Mouse (Mus musculus): ENCODE results near the gene Ckb. TPM values are rescaled to one million over a fixed set of nuclear protein-coding genes. Genes with fewer than 3 reads are reported as not detected.

Ckb gene
- polyA plus RNA-seq, 1 experiment from 2014 or later, result 1,376 TPM

DNA sequence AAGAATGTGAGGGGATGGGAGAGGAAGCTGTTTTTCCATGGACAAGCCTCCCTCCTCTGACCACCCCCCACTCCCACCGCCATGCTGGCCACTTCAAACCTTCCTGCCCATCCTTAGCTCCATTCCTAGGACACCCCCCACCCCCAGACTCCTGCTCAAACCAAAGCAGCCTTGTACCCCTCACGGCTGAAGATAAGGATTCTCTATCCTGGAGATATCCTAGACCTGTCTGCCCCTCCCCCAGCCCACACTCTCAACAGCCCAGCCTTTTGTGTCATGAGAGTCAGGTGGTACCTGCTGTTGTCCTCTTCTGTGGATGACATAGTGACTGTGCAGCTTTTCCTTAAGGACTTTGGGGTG, 15.9 kb upstream of the Ckb start:
- Histone ChIP-seq H3K9me3 (no peaks in the 10 kb centered on the region), H3K27me3 (replicated peaks) (no peaks in the 10 kb centered on the region), H3K36me3 (replicated peaks) (no peaks in the 10 kb centered on the region), H3K4me3 (no peak overlapping the region), H3K4me2 (peak overlapping the region; percentile 1; the same call in 1 of the 2 replicates), H3K9ac (no peak overlapping the region), H3K27ac (peak overlapping the region; percentile 80), H3K4me1 (peaks cover 34% of the 10 kb centered on the region)
- no peak for ATAC-seq (replicated peaks)
- 25% methylated on average over 2 of the region's 2 CpGs for WGBS

- 0 out of 2 replicates have a peak overlapping the region, but pooled peaks have one; percentile 3 for H3K9ac ChIP-seq
- ATAC-seq (replicated peaks), result peak; percentile 69
- peak overlapping the region; percentile 1; the same call in 1 of the 2 replicates for H3K4me2 ChIP-seq
- H3K27ac ChIP-seq, result peak overlapping the region; percentile 80
- no peaks in the 10 kb centered on the region for H3K9me3 ChIP-seq
- peaks cover 29% of the 10 kb centered on the region for H3K4me1 ChIP-seq
- no peaks in the 10 kb centered on the region for H3K27me3 ChIP-seq (replicated peaks)
- H3K36me3 ChIP-seq (replicated peaks), result no peaks in the 10 kb centered on the region
- no peak overlapping the region for H3K4me3 ChIP-seq
- WGBS, result 12% methylated on average over 14 of the region's 14 CpGs
Measured at GRCm38 (mm10) chr12:111687350-111688068, 15.4 kb upstream of the Ckb start.

DNA sequence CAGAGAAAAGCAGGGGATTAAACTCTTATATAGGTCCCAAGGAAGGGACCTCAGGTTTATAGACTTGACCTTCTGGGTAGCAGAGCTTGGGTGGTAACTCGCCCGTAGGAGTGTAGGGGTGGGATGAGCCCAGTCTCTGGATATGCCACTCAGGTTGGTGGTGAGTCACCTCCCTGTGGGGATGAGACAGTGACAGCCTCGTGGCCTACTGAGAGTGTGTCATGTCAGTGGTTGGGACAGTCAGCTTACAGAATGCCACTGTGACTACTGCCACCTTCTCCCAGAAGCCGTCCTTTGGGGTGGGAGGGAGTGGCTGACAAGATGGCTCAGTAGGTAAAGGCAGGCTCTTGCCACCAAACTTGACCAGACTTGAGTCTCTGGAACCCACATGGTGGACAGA, 14.3 kb upstream of the Ckb start:
- Histone ChIP-seq H3K4me1 (peaks cover 27% of the 10 kb centered on the region), H3K9me3 (no peaks in the 10 kb centered on the region), H3K4me3 (no peak overlapping the region), H3K36me3 (replicated peaks) (no peaks in the 10 kb centered on the region), H3K27ac (peak overlapping the region; percentile 80; the same call in 1 of the 2 replicates), H3K4me2 (no peak overlapping the region), H3K9ac (no peak overlapping the region), H3K27me3 (replicated peaks) (no peaks in the 10 kb centered on the region)
- ATAC-seq (replicated peaks), result no peak
- 87% methylated on average over 4 of the region's 4 CpGs for WGBS

GRCm38 (mm10) chr12:111682806-111683205, 10.7 kb upstream of the Ckb start:
- ATAC-seq (replicated peaks), result no peak
- 71% methylated on average over 5 of the region's 5 CpGs for WGBS
- H3K9me3 ChIP-seq, result no peaks in the 10 kb centered on the region

DNA sequence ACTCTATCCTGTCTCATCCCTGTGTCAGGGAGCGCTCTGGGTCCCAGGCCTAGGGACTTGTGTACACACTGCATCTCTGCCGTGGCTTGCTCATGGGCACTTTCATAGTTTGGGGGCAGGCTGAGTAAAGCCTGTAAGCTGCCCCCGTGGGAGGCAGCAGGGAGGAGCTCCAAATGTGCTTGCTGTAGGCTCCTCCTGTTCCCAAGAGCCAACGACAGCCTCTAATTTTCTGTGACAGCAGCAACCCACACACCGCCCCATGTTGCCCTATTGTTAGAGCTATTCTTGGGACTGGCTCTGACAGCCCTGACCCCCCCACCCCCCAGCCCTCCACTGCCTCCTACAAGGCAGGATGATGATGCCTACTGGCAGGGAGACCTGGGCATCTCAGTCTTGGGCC, 9.9 kb upstream of the Ckb start:
- Histone ChIP-seq H3K4me3 (no peak overlapping the region), H3K27me3 (replicated peaks) (no peaks in the 10 kb centered on the region), H3K4me1 (peaks cover 26% of the 10 kb centered on the region), H3K4me2 (no peak overlapping the region), H3K9me3 (no peaks in the 10 kb centered on the region), H3K36me3 (replicated peaks) (no peaks in the 10 kb centered on the region), H3K9ac (no peak overlapping the region), H3K27ac (no peak overlapping the region)
- ATAC-seq (replicated peaks), result no peak
- WGBS, result 86% methylated on average over 5 of the region's 5 CpGs

More at GRCm38 (mm10) chr12:111682806-111683205, 10.7 kb upstream of the Ckb start:
- Histone ChIP-seq H3K36me3 (replicated peaks) (no peaks in the 10 kb centered on the region), H3K4me1 (peaks cover 27% of the 10 kb centered on the region), H3K27me3 (replicated peaks) (no peaks in the 10 kb centered on the region), H3K27ac (no peak overlapping the region), H3K4me3 (no peak overlapping the region), H3K4me2 (no peak overlapping the region), H3K9ac (no peak overlapping the region)

DNA sequence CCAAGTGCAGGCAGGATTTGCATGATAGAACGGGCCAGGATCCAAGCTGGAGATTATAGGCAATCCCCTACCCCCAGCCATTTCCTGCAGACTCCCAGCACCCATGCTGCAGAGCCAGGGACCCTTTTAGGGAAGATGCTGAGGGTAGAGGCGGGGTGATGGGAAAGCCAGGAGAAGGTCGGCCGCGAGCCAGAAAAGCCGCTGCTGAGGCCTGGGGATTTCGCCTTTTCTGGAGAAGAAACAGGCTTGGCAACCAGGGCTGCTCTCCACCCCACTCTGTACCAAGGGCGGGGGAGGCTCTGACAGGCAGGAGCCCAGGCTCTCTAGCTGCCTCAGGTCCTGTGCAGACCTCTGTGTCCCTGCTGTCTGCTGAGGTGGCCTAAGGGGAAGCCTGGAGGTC, 9.2 kb upstream of the Ckb start:
- Histone ChIP-seq H3K27ac (no peak overlapping the region), H3K9me3 (no peaks in the 10 kb centered on the region), H3K27me3 (replicated peaks) (no peaks in the 10 kb centered on the region), H3K4me1 (peaks cover 24% of the 10 kb centered on the region), H3K4me3 (no peak overlapping the region), H3K36me3 (replicated peaks) (no peaks in the 10 kb centered on the region), H3K4me2 (no peak overlapping the region), H3K9ac (no peak overlapping the region)
- no peak for ATAC-seq (replicated peaks)
- 75% methylated on average over 8 of the region's 8 CpGs for WGBS

- peaks cover 24% of the 10 kb centered on the region for H3K4me1 ChIP-seq
- no peak overlapping the region for H3K4me2 ChIP-seq
- H3K4me3 ChIP-seq, result no peak overlapping the region
- H3K9ac ChIP-seq, result no peak overlapping the region
- WGBS, result 93% methylated on average over 13 of the region's 13 CpGs
- ATAC-seq (replicated peaks), result no peak
- no peaks in the 10 kb centered on the region for H3K27me3 ChIP-seq (replicated peaks)
- H3K27ac ChIP-seq, result no peak overlapping the region
- no peaks in the 10 kb centered on the region for H3K9me3 ChIP-seq
- H3K36me3 ChIP-seq (replicated peaks), result no peaks in the 10 kb centered on the region
Measured at GRCm38 (mm10) chr12:111680661-111681060, 8.5 kb upstream of the Ckb start.

- Histone ChIP-seq H3K9me3 (no peaks in the 10 kb centered on the region), H3K4me2 (peak overlapping the region; percentile 89), H3K36me3 (replicated peaks) (no peaks in the 10 kb centered on the region), H3K4me3 (peak overlapping the region; percentile 91), H3K27ac (no peak overlapping the region), H3K9ac (no peak overlapping the region), H3K27me3 (replicated peaks) (no peaks in the 10 kb centered on the region), H3K4me1 (peaks cover 24% of the 10 kb centered on the region)
- no peak for ATAC-seq (replicated peaks)
- WGBS, result 67% methylated on average over 7 of the region's 7 CpGs
Measured at GRCm38 (mm10) chr12:111678997-111679396, 6.9 kb upstream of the Ckb start.

DNA sequence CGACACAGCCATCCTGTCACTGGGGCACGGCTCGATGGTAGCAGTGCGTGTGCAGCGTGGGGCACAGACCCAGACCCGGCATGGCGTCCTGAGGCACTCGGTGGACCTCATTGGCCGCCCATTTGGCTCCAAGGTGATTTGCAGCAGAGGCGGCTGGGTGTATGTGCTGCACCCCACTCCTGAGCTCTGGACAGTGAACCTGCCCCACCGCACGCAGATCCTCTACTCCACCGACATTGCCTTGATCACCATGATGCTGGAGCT, 6.5 kb upstream of the Ckb start:
- Histone ChIP-seq H3K4me3 (peak overlapping the region; percentile 91), H3K27me3 (replicated peaks) (no peaks in the 10 kb centered on the region), H3K36me3 (replicated peaks) (no peaks in the 10 kb centered on the region), H3K9me3 (no peaks in the 10 kb centered on the region), H3K9ac (peak overlapping the region; percentile 81; the same call in 1 of the 2 replicates), H3K4me2 (peak overlapping the region; percentile 89), H3K4me1 (peaks cover 24% of the 10 kb centered on the region), H3K27ac (no peak overlapping the region)
- ATAC-seq (replicated peaks), result 0 out of 2 replicates have a peak, but pooled peaks have one; percentile 19
- WGBS, result 8% methylated on average over 13 of the region's 13 CpGs

- Histone ChIP-seq H3K36me3 (replicated peaks) (no peaks in the 10 kb centered on the region), H3K9me3 (no peaks in the 10 kb centered on the region), H3K9ac (peak within 1 kb of the TSS; percentile 81), H3K27ac (peak within 1 kb of the TSS; percentile 96), H3K4me3 (peak within 1 kb of the TSS; percentile 91), H3K27me3 (replicated peaks) (no peaks in the 10 kb centered on the region), H3K4me2 (peak within 1 kb of the TSS; percentile 89), H3K4me1 (peaks cover 24% of the 10 kb centered on the region)
- 1% methylated on average over 51 of the region's 51 CpGs for WGBS
- ATAC-seq (replicated peaks), result peak; percentile 89
Measured at GRCm38 (mm10) chr12:111677882-111678669, 5.9 kb upstream of the Ckb start, which contains the start of gene Trmt61a. TSS of gene Trmt61a (plus strand) at chr12:111678105.

DNA sequence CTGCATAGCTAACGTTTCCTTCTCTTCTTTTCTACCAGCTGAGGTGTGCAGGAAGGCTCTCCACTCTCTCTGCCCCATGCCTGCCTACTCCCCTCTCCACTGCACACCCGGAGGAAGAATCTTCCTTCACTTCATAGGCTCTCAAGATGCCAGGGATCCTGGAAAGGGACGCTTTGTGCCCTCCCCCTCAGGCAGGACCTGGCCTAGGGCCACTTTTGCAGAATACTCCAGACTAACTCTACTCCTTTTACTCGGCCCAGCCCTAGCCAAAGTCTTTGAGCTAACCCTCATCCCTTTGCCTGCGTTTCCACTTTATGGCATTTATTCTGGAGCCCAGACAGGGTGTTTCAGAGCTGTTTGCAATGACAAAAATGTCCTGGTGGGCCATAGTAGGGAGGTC, 5.3 kb upstream of the Ckb start:
- Histone ChIP-seq H3K9me3 (no peaks in the 10 kb centered on the region), H3K27ac (peak overlapping the region; percentile 96), H3K27me3 (replicated peaks) (no peaks in the 10 kb centered on the region), H3K36me3 (replicated peaks) (no peaks in the 10 kb centered on the region), H3K4me2 (peak overlapping the region; percentile 89), H3K4me1 (peaks cover 30% of the 10 kb centered on the region), H3K9ac (peak overlapping the region; percentile 81), H3K4me3 (peak overlapping the region; percentile 91)
- 21% methylated on average over 5 of the region's 5 CpGs for WGBS
- peak; percentile 21 for ATAC-seq (replicated peaks)

GRCm38 (mm10) chr12:111675797-111676580, 3.9 kb upstream of the Ckb start:
- Histone ChIP-seq H3K27ac (no peak overlapping the region), H3K9me3 (no peaks in the 10 kb centered on the region), H3K4me1 (peaks cover 32% of the 10 kb centered on the region), H3K9ac (no peak overlapping the region; the same call in 1 of the 2 replicates), H3K27me3 (replicated peaks) (no peaks in the 10 kb centered on the region), H3K4me3 (no peak overlapping the region), H3K36me3 (replicated peaks) (no peaks in the 10 kb centered on the region), H3K4me2 (no peak overlapping the region)
- WGBS, result 83% methylated on average over 6 of the region's 6 CpGs
- ATAC-seq (replicated peaks), result no peak

Measured in midbrain, embryonic 15.5 days (tissue).